Mouse (Mus musculus): ENCODE results near the gene D430019H16Rik. TPM values are rescaled to one million over a fixed set of nuclear protein-coding genes. Genes with fewer than 3 reads are reported as not detected.

Gene D430019H16Rik
- polyA plus RNA-seq, 1 experiment from 2014 or later = 7.3 TPM

GRCm38 (mm10) chr12:105439976-105440375, 13.7 kb upstream of the D430019H16Rik start:
- DNase-seq (ENCODE audit: low spot score) = no peak
- Histone ChIP-seq H3K36me3 (ENCODE audit: control insufficient read depth, insufficient read depth, low read length) (no peaks in the 10 kb centered on the region), H3K9me3 (ENCODE audit: control insufficient read depth, low read length) (no peaks in the 10 kb centered on the region), H3K4me1 (ENCODE audit: control insufficient read depth, insufficient read depth, low read length) (no peaks in the 10 kb centered on the region), H3K4me2 (ENCODE audit: low read depth) (no peak overlapping the region), H3K27me3 (ENCODE audit: control insufficient read depth, insufficient read depth, low read length) (no peaks in the 10 kb centered on the region), H3K4me3 (ENCODE audit: low read depth, low read length) (no peak overlapping the region), H3K27ac (ENCODE audit: low read depth, low read length) (no peak overlapping the region), H3K9ac (ENCODE audit: low read length) (no peak overlapping the region)
- 78% methylated on average over 6 of the region's 6 CpGs for WGBS
- no peak for ATAC-seq (ENCODE audit: insufficient read depth, low FRiP score, low TSS enrichment)

DNA sequence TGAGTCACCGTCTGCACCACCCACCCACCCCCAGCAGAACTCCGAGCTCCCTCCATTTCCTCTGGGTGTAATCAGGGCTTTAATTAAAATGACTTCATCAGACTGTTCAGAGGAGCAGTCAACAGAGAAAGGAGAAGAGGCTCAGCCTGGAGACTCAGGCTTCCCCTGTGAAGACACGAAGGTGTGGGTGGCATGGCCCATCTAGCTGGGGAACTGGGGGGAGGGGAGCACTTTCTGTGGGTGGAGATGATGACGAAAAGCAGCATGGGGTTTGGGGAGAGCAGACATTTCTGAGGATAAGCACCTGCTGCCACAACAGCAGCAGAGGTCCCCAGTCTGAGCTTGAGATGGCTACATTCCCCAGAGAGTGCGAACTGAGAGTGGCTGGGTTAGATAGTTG, 10.1 kb upstream of the D430019H16Rik start:
- H3K9me3 ChIP-seq (ENCODE audit: control insufficient read depth, low read length) = no peaks in the 10 kb centered on the region
- H3K4me3 ChIP-seq (ENCODE audit: low read depth, low read length) = no peak overlapping the region
- no peaks in the 10 kb centered on the region for H3K36me3 ChIP-seq (ENCODE audit: control insufficient read depth, insufficient read depth, low read length)
- no peak overlapping the region for H3K4me2 ChIP-seq (ENCODE audit: low read depth)
- H3K4me1 ChIP-seq (ENCODE audit: control insufficient read depth, insufficient read depth, low read length) = no peaks in the 10 kb centered on the region
- ATAC-seq (ENCODE audit: insufficient read depth, low FRiP score, low TSS enrichment) (no peak), DNase-seq (ENCODE audit: low spot score) (no peak)
- no peak overlapping the region for H3K27ac ChIP-seq (ENCODE audit: low read depth, low read length)
- no peaks in the 10 kb centered on the region for H3K27me3 ChIP-seq (ENCODE audit: control insufficient read depth, insufficient read depth, low read length)
- 75% methylated on average over 5 of the region's 5 CpGs for WGBS
- no peak overlapping the region for H3K9ac ChIP-seq (ENCODE audit: low read length)

- DNase-seq (ENCODE audit: low spot score) (no peak), ATAC-seq (ENCODE audit: insufficient read depth, low FRiP score, low TSS enrichment) (no peak)
- Histone ChIP-seq H3K36me3 (ENCODE audit: control insufficient read depth, insufficient read depth, low read length) (no peaks in the 10 kb centered on the region), H3K4me3 (ENCODE audit: low read depth, low read length) (no peak overlapping the region), H3K9ac (ENCODE audit: low read length) (no peak overlapping the region), H3K27me3 (ENCODE audit: control insufficient read depth, insufficient read depth, low read length) (no peaks in the 10 kb centered on the region), H3K27ac (ENCODE audit: low read depth, low read length) (no peak overlapping the region), H3K9me3 (ENCODE audit: control insufficient read depth, low read length) (no peaks in the 10 kb centered on the region), H3K4me1 (ENCODE audit: control insufficient read depth, insufficient read depth, low read length) (no peaks in the 10 kb centered on the region), H3K4me2 (ENCODE audit: low read depth) (no peak overlapping the region)
- 79% methylated on average over 6 of the region's 6 CpGs for WGBS
Observed at GRCm38 (mm10) chr12:105445767-105446166, 7.9 kb upstream of the D430019H16Rik start.

- H3K36me3 ChIP-seq (ENCODE audit: control insufficient read depth, insufficient read depth, low read length) = no peaks in the 10 kb centered on the region
- no peak overlapping the region for H3K4me2 ChIP-seq (ENCODE audit: low read depth)
- DNase-seq (ENCODE audit: low spot score) (no peak), ATAC-seq (ENCODE audit: insufficient read depth, low FRiP score, low TSS enrichment) (no peak)
- H3K27me3 ChIP-seq (ENCODE audit: control insufficient read depth, insufficient read depth, low read length) = no peaks in the 10 kb centered on the region
- no peaks in the 10 kb centered on the region; the same call in 1 of the 2 replicates for H3K4me1 ChIP-seq (ENCODE audit: control insufficient read depth, insufficient read depth, low read length)
- H3K27ac ChIP-seq (ENCODE audit: low read depth, low read length) = no peak overlapping the region
- WGBS = 84% methylated on average over 4 of the region's 4 CpGs
- H3K4me3 ChIP-seq (ENCODE audit: low read depth, low read length) = no peak overlapping the region
- H3K9me3 ChIP-seq (ENCODE audit: control insufficient read depth, low read length) = no peaks in the 10 kb centered on the region
- no peak overlapping the region for H3K9ac ChIP-seq (ENCODE audit: low read length)
Observed at GRCm38 (mm10) chr12:105449239-105449638, 4.4 kb upstream of the D430019H16Rik start.

- peaks cover 13% of the 10 kb centered on the region for H3K4me1 ChIP-seq (ENCODE audit: control insufficient read depth, insufficient read depth, low read length)
Observed at GRCm38 (mm10) chr12:105454258-105455062, 804 bp downstream of the D430019H16Rik start.

DNA sequence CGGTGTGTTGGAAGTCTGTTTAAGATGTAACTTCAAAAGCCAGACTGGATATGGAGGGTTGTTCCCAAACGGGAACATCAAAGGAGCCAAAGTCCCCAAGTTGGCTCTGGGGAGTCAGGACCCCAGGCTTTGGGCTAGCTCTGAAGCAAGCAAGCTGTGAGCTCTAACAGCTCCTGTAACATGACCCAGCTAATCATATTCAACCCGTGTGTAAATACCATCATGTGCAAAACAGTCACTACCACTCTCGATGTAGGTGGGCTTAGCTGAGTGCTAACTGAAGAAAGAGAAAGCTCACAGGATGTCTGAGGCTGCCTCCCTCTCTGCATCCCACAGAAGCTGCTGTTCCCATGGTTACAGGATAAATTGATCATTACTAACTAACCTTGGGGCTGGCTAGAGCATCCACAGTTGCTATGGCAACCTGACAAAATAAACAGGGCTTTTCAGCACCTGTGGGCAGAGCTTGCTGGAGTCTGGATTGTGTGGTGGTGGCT, 1.5 kb downstream of the D430019H16Rik start:
- H3K4me1 ChIP-seq (ENCODE audit: control insufficient read depth, insufficient read depth, low read length) = peaks cover 13% of the 10 kb centered on the region
- peak overlapping the region; percentile 87 for H3K4me2 ChIP-seq (ENCODE audit: low read depth)
- no peaks in the 10 kb centered on the region for H3K36me3 ChIP-seq (ENCODE audit: control insufficient read depth, insufficient read depth, low read length)
- H3K9ac ChIP-seq (ENCODE audit: low read length) = peak overlapping the region; percentile 82
- H3K27ac ChIP-seq (ENCODE audit: low read depth, low read length) = no peak overlapping the region
- no peaks in the 10 kb centered on the region for H3K9me3 ChIP-seq (ENCODE audit: control insufficient read depth, low read length)
- H3K27me3 ChIP-seq (ENCODE audit: control insufficient read depth, insufficient read depth, low read length) = no peaks in the 10 kb centered on the region
- DNase-seq (ENCODE audit: low spot score) = peak; percentile 41
- peak overlapping the region; percentile 70 for H3K4me3 ChIP-seq (ENCODE audit: low read depth, low read length)
- 7% methylated on average over 4 of the region's 4 CpGs for WGBS
- ATAC-seq (ENCODE audit: insufficient read depth, low FRiP score, low TSS enrichment) = 0 out of 2 replicates have a peak, but pooled peaks have one; percentile 42

More at GRCm38 (mm10) chr12:105454258-105455062, 804 bp downstream of the D430019H16Rik start:
- Histone ChIP-seq H3K27ac (ENCODE audit: low read depth, low read length) (0 out of 2 replicates have a peak overlapping the region, but pooled peaks have one; percentile 21), H3K27me3 (ENCODE audit: control insufficient read depth, insufficient read depth, low read length) (no peaks in the 10 kb centered on the region), H3K9me3 (ENCODE audit: control insufficient read depth, low read length) (no peaks in the 10 kb centered on the region), H3K4me2 (ENCODE audit: low read depth) (peak overlapping the region; percentile 87), H3K9ac (ENCODE audit: low read length) (peak overlapping the region; percentile 82), H3K4me3 (ENCODE audit: low read depth, low read length) (peak overlapping the region; percentile 70), H3K36me3 (ENCODE audit: control insufficient read depth, insufficient read depth, low read length) (no peaks in the 10 kb centered on the region)
- ATAC-seq (ENCODE audit: insufficient read depth, low FRiP score, low TSS enrichment) (peak; percentile 61), DNase-seq (ENCODE audit: low spot score) (peak; percentile 64)
- 5% methylated on average over 21 of the region's 21 CpGs for WGBS

- no peaks in the 10 kb centered on the region for H3K36me3 ChIP-seq (ENCODE audit: control insufficient read depth, insufficient read depth, low read length)
- no peak overlapping the region for H3K27ac ChIP-seq (ENCODE audit: low read depth, low read length)
- H3K9ac ChIP-seq (ENCODE audit: low read length) = no peak overlapping the region
- no peak overlapping the region for H3K4me3 ChIP-seq (ENCODE audit: low read depth, low read length)
- H3K4me2 ChIP-seq (ENCODE audit: low read depth) = no peak overlapping the region
- DNase-seq (ENCODE audit: low spot score) (no peak), ATAC-seq (ENCODE audit: insufficient read depth, low FRiP score, low TSS enrichment) (no peak)
- no peaks in the 10 kb centered on the region for H3K27me3 ChIP-seq (ENCODE audit: control insufficient read depth, insufficient read depth, low read length)
- WGBS = 90% methylated on average over 6 of the region's 6 CpGs
- H3K4me1 ChIP-seq (ENCODE audit: control insufficient read depth, insufficient read depth, low read length) = peaks cover 13% of the 10 kb centered on the region
- H3K9me3 ChIP-seq (ENCODE audit: control insufficient read depth, low read length) = no peaks in the 10 kb centered on the region
Observed at GRCm38 (mm10) chr12:105458791-105459190, 5.1 kb downstream of the D430019H16Rik start.

- no peak overlapping the region for H3K9ac ChIP-seq (ENCODE audit: low read length)
- no peak overlapping the region for H3K27ac ChIP-seq (ENCODE audit: low read depth, low read length)
- DNase-seq (ENCODE audit: low spot score) (no peak), ATAC-seq (ENCODE audit: insufficient read depth, low FRiP score, low TSS enrichment) (no peak)
- no peak overlapping the region for H3K4me3 ChIP-seq (ENCODE audit: low read depth, low read length)
- no peaks in the 10 kb centered on the region for H3K4me1 ChIP-seq (ENCODE audit: control insufficient read depth, insufficient read depth, low read length)
- 86% methylated on average over 6 of the region's 6 CpGs for WGBS
- H3K36me3 ChIP-seq (ENCODE audit: control insufficient read depth, insufficient read depth, low read length) = no peaks in the 10 kb centered on the region
- no peaks in the 10 kb centered on the region for H3K9me3 ChIP-seq (ENCODE audit: control insufficient read depth, low read length)
- H3K27me3 ChIP-seq (ENCODE audit: control insufficient read depth, insufficient read depth, low read length) = no peaks in the 10 kb centered on the region
- no peak overlapping the region for H3K4me2 ChIP-seq (ENCODE audit: low read depth)
Observed at GRCm38 (mm10) chr12:105461066-105461465, 7.4 kb downstream of the D430019H16Rik start.

GRCm38 (mm10) chr12:105469026-105469425, 15.4 kb downstream of the D430019H16Rik start:
- no peak for DNase-seq (ENCODE audit: low spot score)
- Histone ChIP-seq H3K4me2 (ENCODE audit: low read depth) (no peak overlapping the region), H3K9me3 (ENCODE audit: control insufficient read depth, low read length) (no peaks in the 10 kb centered on the region), H3K36me3 (ENCODE audit: control insufficient read depth, insufficient read depth, low read length) (no peaks in the 10 kb centered on the region), H3K27me3 (ENCODE audit: control insufficient read depth, insufficient read depth, low read length) (no peaks in the 10 kb centered on the region), H3K9ac (ENCODE audit: low read length) (no peak overlapping the region), H3K4me3 (ENCODE audit: low read depth, low read length) (no peak overlapping the region), H3K4me1 (ENCODE audit: control insufficient read depth, insufficient read depth, low read length) (peaks cover 12% of the 10 kb centered on the region), H3K27ac (ENCODE audit: low read depth, low read length) (no peak overlapping the region)
- no peak for ATAC-seq (ENCODE audit: insufficient read depth, low FRiP score, low TSS enrichment)
- WGBS = 85% methylated on average over 8 of the region's 8 CpGs
